Mouse (Mus musculus) heart, postnatal 0 days (tissue): ENCODE data around the gene Zscan12. TPM values are rescaled to one million over a fixed set of nuclear protein-coding genes. Genes with fewer than 3 reads are reported as not detected.
"Not testable (repeated sequence)": the region's sequence is repeated elsewhere in the genome, so short reads cannot be mapped to it uniquely, and the experiment has no call there.

Experiments
- ATAC-seq: fragments of 200-750 bp; cut with Nextera tagmentation; 2 replicates; pipeline ENCODE4 v1.8.0; 2017; ENCODE audit warnings: low read depth, moderate number of reproducible peaks, moderate library complexity; ENCODE audit not compliant: insufficient read depth
- DNase-seq: peaks from one replicate; pipeline ENCODE4 v3.0.0-alpha.2; 2016; ENCODE audit warnings: low spot score
- H3K27ac ChIP-seq: fragments of 300-500 bp; sonication (generic); 2 replicates; pipeline ENCODE4 v1.5.1; 2014; ENCODE audit warnings: low read depth, mild to moderate bottlenecking
- H3K27me3 ChIP-seq: fragments of 300-500 bp; sonication (generic); 2 replicates; pipeline ENCODE4 v1.6.1; 2014; ENCODE audit warnings: low read length, mixed read lengths; ENCODE audit not compliant: control insufficient read depth, insufficient read depth
- H3K36me3 ChIP-seq: fragments of 300-500 bp; sonication (generic); replicated peaks from 2 replicates; pipeline ENCODE4 v1.6.1; 2014; ENCODE audit warnings: low read length, mixed read lengths; ENCODE audit not compliant: control insufficient read depth, insufficient read depth
- H3K4me1 ChIP-seq: fragments of 300-500 bp; sonication (generic); 2 replicates; pipeline ENCODE4 v1.6.1; 2014; ENCODE audit warnings: antibody characterized with exemption; ENCODE audit not compliant: control insufficient read depth, insufficient read depth
- H3K4me2 ChIP-seq: fragments of 300-500 bp; sonication (generic); 2 replicates; pipeline ENCODE4 v1.6.1; 2014; ENCODE audit warnings: low read depth, mild to moderate bottlenecking, low read length, moderate library complexity
- H3K4me3 ChIP-seq: fragments of 300-500 bp; sonication (generic); 2 replicates; pipeline ENCODE4 v1.5.1; 2014; ENCODE audit warnings: low read depth, low read length
- H3K9ac ChIP-seq: fragments of 300-500 bp; sonication (generic); replicated peaks from 2 replicates; pipeline ENCODE4 v1.6.1; 2014; ENCODE audit warnings: low read depth, low read length, mixed read lengths
- H3K9me3 ChIP-seq: fragments of 300-500 bp; sonication (generic); replicated peaks from 2 replicates; pipeline ENCODE4 v1.6.1; 2016; ENCODE audit warnings: low read length; ENCODE audit not compliant: control insufficient read depth
- CTCF ChIP-seq: IDR thresholded peaks from 2 replicates; pipeline ENCODE4 v1.5.1; 2016; ENCODE audit warnings: antibody characterized with exemption, control low read depth, low read depth
- EP300 ChIP-seq: IDR thresholded peaks from 2 replicates; pipeline ENCODE4 v1.6.1; 2016; ENCODE audit warnings: antibody characterized with exemption, low read depth
- WGBS: fragments of 180-500 bp; shearing (Covaris S2); extraction: QIAGEN DNeasy Blood & Tissue Kit; methylation state at CpG from one replicate; pipeline ENCODE4 v1.1.7; 2014; 5-methylcytosine and 5-hydroxymethylcytosine counted together
- polyA plus RNA-seq: library from polyadenylated mRNA; unstranded; fragments of >200 nt; fragmentation: Nextera tagmentation; extraction: Ambion mirVana; gene quantifications from 2 replicates; pipeline ENCODE4 v1.2.1, GENCODE M21; 2015
- total RNA-seq: library from RNA; depleted of rRNA; stranded (reverse); fragments of >200 nt; gene quantifications from 2 replicates; pipeline ENCODE4 v1.2.3, GENCODE M21; 2014; ENCODE audit warnings: low replicate concordance

Zscan12 gene
- total and polyA plus RNA-seq, 2 experiments from 2014 or later = 5.2 to 7.8 TPM

DNA sequence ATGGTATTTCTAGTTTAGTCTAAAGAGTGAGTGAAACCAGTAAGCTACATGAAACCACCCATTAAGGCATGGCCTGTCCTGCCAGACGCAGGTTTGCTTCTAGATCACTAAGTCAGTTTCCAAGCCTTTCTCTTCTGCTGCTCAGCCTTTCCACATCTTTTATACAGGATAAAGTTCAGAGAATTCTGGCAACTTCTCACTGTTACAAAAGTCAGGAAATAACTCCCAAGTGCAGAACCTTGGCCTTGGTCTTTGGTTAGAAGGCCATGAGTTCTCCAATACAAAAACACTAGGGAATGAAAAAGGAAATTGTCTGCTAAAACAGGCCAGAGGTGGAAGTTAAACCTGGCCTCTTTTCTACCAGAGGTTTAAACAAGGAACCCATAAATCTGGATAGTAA is 32.6 kb downstream of the Zscan12 start:
- Histone ChIP-seq H3K9ac (no peak overlapping the region), H3K4me1 (0 out of 2 replicates have a peak, but pooled peaks cover 10% of the 10 kb centered on the region), H3K36me3 (peaks cover 66% of the 10 kb centered on the region), H3K27ac (no peak overlapping the region), H3K9me3 (no peaks in the 10 kb centered on the region), H3K4me3 (no peak overlapping the region), H3K4me2 (no peak overlapping the region), H3K27me3 (no peaks in the 10 kb centered on the region)
- ATAC-seq (no peak), DNase-seq (no peak)
- WGBS = 100% methylated on average over 1 of the region's 1 CpGs
- TF ChIP-seq EP300 (no peak), CTCF (no peak)

DNA sequence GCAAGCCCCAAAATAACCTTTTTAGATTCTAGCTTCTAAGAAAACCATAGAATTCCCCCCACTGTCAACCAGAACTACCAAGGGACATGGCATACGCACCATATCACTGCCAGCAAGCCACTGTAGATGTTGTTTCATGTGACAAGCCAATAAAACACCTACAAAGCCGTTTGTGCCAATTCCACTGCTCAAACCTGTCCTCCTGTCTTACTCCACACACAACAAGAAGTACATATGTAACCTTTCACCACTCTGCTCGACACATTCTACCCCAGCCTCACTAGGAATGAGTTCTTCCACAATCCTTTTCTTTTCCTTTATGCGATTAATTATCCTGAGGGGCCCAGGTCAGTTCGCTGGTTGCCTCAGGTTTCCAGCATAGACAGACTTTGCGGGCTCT is 33.0 kb downstream of the Zscan12 start:
- H3K27me3 ChIP-seq = no peaks in the 10 kb centered on the region
- no peak overlapping the region for H3K27ac ChIP-seq
- peaks cover 65% of the 10 kb centered on the region for H3K36me3 ChIP-seq
- no peak overlapping the region for H3K4me2 ChIP-seq
- H3K4me3 ChIP-seq = no peak overlapping the region
- ATAC-seq = no peak
- 88% methylated on average over 6 of the region's 6 CpGs for WGBS
- no peaks in the 10 kb centered on the region for H3K9me3 ChIP-seq
- DNase-seq = no peak
- H3K4me1 ChIP-seq = 0 out of 2 replicates have a peak, but pooled peaks cover 12% of the 10 kb centered on the region
- TF ChIP-seq EP300 (no peak), CTCF (no peak)
- H3K9ac ChIP-seq = no peak overlapping the region

DNA sequence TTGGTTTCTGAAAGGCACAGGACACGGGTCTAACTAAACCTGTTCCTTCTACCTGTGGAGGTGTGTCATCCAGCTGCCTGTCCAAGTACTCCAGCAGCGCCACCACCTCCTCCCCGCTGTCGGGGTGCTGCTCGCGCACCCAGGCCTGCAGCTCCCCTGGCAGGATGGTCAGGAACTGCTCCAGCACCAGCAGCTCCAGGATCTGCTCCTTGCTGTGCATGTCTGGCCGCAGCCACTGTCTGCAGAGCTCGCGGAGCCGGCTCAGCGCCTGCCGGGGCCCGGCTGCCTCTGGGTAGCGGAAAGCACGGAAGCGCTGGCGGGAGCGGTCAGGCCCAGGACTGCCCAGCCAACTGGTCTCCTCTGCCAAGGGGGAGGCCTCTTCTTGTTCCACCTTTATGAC is 33.4 kb downstream of the Zscan12 start:
- Histone ChIP-seq H3K36me3 (peaks cover 60% of the 10 kb centered on the region), H3K4me1 (peaks cover 16% of the 10 kb centered on the region; the same call in 1 of the 2 replicates)
- not testable (repeated sequence) for H3K9me3 ChIP-seq, H3K4me3 ChIP-seq, H3K27ac ChIP-seq, H3K27me3 ChIP-seq, DNase-seq, H3K4me2 ChIP-seq, H3K9ac ChIP-seq
- peak; percentile 36; the same call in 1 of the 2 replicates for ATAC-seq
- 85% methylated on average over 16 of the region's 18 CpGs for WGBS

DNA sequence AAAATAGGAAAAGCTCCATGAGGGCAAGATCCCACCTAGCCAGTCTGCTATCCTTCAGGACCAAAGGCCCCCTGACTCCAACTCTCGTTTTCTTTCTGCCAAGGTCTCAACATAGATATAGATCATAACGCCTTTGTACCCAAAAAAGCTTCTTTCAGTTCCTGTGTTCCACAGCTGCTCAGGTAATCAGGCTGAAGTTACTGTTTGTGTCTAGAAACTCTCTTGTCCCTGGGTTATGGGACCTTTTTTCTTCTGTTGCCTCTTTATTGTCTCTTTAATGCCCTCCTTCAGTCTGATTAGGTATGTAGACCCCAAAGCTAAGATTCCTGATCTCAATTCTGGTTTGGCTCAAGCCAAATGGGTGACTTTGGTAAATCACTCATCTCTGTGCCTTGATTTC is 34.9 kb downstream of the Zscan12 start:
- WGBS = 71% methylated on average over 2 of the region's 2 CpGs
- ATAC-seq (no peak), DNase-seq (no peak)
- TF ChIP-seq CTCF (no peak), EP300 (no peak)
- H3K9ac ChIP-seq = no peak overlapping the region
- H3K27me3 ChIP-seq = no peaks in the 10 kb centered on the region
- H3K4me2 ChIP-seq = no peak overlapping the region
- H3K9me3 ChIP-seq = no peaks in the 10 kb centered on the region
- H3K36me3 ChIP-seq = peaks cover 46% of the 10 kb centered on the region
- H3K4me1 ChIP-seq = peaks cover 19% of the 10 kb centered on the region; the same call in 1 of the 2 replicates
- no peak overlapping the region for H3K27ac ChIP-seq
- H3K4me3 ChIP-seq = no peak overlapping the region

DNA sequence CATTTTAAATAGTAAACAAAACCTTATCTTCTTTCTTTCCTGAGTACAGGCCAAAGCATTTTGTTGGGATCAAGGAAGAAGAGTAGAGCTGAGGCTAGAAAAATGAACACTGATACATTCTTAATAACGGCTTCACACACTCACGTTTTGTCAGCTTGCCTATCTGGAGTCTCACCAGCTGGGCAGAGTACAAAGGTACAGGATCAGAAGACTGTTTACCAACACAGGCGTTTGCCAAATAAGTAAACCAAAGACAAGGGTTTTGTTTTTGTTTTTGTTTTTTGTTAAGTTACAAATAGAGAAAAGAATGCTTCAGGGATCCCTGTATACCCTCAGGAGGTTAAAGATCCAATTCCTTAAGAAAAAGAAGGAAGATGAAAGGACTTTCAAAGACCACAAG is 38.5 kb downstream of the Zscan12 start:
- Histone ChIP-seq H3K9ac (peak overlapping the region; percentile 94; the same call in 1 of the 2 replicates), H3K27ac (no peak overlapping the region), H3K36me3 (peaks cover 14% of the 10 kb centered on the region), H3K4me2 (peak overlapping the region; percentile 63), H3K4me3 (peak overlapping the region; percentile 96), H3K4me1 (peaks cover 19% of the 10 kb centered on the region; the same call in 1 of the 2 replicates), H3K27me3 (no peaks in the 10 kb centered on the region), H3K9me3 (no peaks in the 10 kb centered on the region)
- DNase-seq (no peak), ATAC-seq (no peak)
- 46% methylated on average over 3 of the region's 3 CpGs for WGBS
- TF ChIP-seq EP300 (no peak), CTCF (no peak)

DNA sequence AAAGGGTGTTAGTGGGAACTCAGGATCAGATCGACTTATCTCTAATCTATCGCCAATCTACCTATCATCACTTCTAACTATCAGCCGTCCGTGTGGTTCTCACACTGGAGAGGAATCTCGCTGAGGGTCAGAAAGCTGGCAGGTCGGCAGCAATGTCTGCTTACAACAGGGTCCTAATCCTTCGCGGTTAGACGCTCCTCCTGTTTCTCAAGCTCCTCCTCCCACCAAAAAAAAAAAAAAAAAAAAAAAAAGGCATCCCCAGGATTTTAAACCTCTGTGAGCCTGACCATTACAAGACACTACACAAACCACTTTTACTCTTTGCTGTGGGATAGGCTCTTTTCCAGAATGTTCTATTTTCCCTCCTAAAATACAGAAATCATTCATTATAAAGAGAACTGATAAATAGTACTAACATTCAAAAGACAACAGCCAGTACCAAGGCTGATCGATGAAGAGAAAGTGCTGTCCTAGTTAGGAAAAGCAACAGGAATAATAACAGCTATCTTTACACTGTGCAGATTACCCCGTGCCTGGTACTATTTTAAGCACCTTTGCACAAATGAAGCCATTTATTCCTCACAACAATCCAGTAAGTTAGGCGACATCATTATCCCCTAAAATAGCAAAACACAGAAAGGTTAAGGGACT is 39.1 kb downstream of the Zscan12 start:
- DNase-seq (peak; percentile 56), ATAC-seq (peak; percentile 36)
- H3K27ac ChIP-seq = peak overlapping the region; percentile 95
- peak overlapping the region; percentile 94 for H3K9ac ChIP-seq
- H3K27me3 ChIP-seq = no peaks in the 10 kb centered on the region
- H3K36me3 ChIP-seq = peaks cover 14% of the 10 kb centered on the region
- no peak for TF ChIP-seq CTCF
- no peak for TF ChIP-seq EP300
- H3K4me1 ChIP-seq = peaks cover 19% of the 10 kb centered on the region; the same call in 1 of the 2 replicates
- no peaks in the 10 kb centered on the region for H3K9me3 ChIP-seq
- H3K4me2 ChIP-seq = peak overlapping the region; percentile 63
- peak overlapping the region; percentile 96 for H3K4me3 ChIP-seq
- 8% methylated on average over 12 of the region's 12 CpGs for WGBS
